Mouse (Mus musculus) leukemia stem cell, adult 10-12 weeks (primary cell): ENCODE measurements around the gene Top1. TPM values are rescaled to one million over a fixed set of nuclear protein-coding genes. Genes with fewer than 3 reads are reported as not detected.

ENCODE experiments used
- polyA plus RNA-seq: library from polyadenylated mRNA; stranded (reverse); fragments of >175 nt; gene quantifications from 2 replicates; pipeline ENCODE4 v1.2.3, GENCODE M21; 2012; ENCODE audit warnings: low replicate concordance

Gene Top1
- 56.6 and 172 TPM in 2 replicates for polyA plus RNA-seq

GRCm38 (mm10) chr2:160645614-160646137 is at the start of gene Top1:
Top1 (plus strand) TSS chr2:160645888.

DNA sequence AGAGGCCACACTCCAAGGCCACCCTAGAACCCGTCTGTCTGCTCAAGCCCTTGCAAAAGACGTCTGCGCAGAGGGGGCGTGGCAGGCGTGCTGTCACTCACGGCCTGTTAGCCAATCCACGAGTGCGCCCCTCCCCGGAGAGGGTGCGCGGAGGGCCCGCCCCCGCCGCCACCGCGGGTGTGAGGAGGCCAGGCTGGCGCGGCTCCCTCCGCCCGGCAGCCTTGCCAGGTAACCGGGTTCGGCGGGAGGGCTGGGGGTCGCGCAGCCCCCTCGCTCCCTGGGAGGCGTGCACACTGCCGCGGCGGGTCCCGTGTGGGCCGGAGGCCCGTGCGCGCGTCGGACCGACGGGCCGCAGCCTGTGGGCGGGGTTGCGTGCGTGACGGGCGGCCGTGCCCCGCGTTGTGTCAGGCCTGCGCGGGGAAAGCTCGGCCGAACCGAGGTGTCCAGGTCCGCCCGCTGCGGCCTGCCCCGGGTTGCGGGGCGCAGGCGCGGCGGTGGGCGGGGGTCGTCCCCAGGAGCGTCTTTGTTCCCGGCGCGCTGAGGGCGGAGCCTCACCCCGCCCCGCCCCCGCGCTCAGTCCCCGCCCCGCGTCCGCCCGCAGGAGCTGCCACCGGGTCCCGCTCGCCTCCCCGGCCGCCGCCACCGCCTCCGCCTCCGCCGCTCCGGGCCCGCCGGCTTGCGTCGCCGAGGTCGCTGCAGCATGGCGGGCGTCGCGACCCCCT is 85.6 kb downstream of the Top1 start, which contains the start of gene Plcg1:
Plcg1 (plus strand) TSS at position 184 of the 722 bp plus-strand sequence.

Other genes starting within 250 kb of the Top1 start
- gene Plcg1, start 85.4 kb downstream of the Top1 start, polyA plus RNA-seq: 5.7 and 6.6 TPM in 2 replicates
- gene Zhx3, start 227.1 kb downstream of the Top1 start, polyA plus RNA-seq: 2.7 TPM in 2 replicates
- gene Lpin3, start 234.8 kb downstream of the Top1 start, polyA plus RNA-seq: 0.16 and 0.34 TPM in 2 replicates